Mouse (Mus musculus) layer of hippocampus, adult 11-12 months (tissue): ENCODE data around the gene Arsb.
A peak's percentile ranks its signal among the peaks of the same experiment; 100 is the strongest.

Source experiments
- DNase-seq: peaks from one replicate; pipeline ENCODE4 v3.0.0; 2022; ENCODE audit warnings: low spot score

The Arsb gene

GRCm38 (mm10) chr13:93840146-93840545 is 68.7 kb downstream of the Arsb start:
- DNase-seq: no peak

DNA sequence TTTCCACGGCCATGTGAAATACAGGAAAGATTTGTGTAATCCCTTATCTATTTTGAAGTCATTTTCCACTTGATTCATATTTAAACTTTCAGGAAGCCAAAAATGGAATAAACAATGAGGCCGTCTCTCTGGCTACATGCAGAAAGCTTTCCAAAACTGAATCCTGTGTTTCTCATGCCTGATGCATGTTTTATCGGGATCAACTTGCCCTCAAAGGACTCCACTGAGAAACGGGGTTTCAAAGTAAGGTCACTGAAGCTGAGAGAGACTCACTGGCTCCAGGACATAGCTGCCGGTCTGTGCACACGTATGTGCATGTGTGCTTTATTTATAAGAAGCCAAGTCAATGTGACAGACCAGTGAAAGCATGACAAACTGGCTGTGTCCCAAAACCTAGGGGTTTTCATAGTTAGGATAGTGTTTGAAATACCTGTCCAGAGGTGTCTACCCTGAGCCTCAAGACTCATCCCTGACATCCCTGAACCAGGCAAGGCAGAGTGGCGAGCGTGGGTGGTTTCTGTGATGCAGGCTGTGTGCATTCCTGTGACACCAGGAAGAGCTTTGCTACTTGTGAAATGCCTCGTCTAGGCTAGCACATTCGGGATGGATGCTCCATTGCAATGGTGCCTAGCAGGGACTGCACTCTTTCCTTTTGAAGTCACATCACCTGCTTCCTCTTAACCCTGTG is 75.5 kb downstream of the Arsb start:
- DNase-seq: no peak

GRCm38 (mm10) chr13:93847614-93848013 is 76.2 kb downstream of the Arsb start:
- no peak for DNase-seq

- no peak for DNase-seq
These were observed 77.2 kb downstream of the Arsb start for GRCm38 (mm10) chr13:93848615-93849014.

GRCm38 (mm10) chr13:93849751-93850355 is 78.4 kb downstream of the Arsb start:
- no peak for DNase-seq

GRCm38 (mm10) chr13:93850674-93851073 is 79.2 kb downstream of the Arsb start:
- DNase-seq: no peak

- no peak for DNase-seq
These were observed 81.1 kb downstream of the Arsb start for GRCm38 (mm10) chr13:93852419-93853138.

GRCm38 (mm10) chr13:93853767-93854166 is 82.3 kb downstream of the Arsb start:
- no peak for DNase-seq

DNA sequence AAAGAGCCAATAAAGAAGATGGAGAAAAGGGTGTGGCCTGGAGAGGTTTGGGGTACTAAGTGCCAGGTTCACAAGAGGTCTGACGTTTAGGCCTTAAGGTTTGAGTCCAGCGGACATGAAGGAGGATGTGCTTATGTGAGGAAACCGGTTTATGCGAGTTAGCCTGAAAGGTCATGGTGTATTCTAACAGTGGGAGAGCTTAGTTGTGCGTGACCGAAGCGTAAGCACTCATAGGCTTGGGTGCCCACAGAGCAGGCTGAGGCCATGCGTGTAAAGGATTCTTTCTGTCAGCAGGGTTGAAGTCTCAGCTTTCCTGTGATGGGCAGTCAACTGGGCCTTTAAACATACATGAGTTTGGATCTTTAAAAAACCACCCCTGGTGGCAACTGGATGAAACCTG is 82.9 kb downstream of the Arsb start:
- no peak for DNase-seq

GRCm38 (mm10) chr13:93854966-93855562 is 83.6 kb downstream of the Arsb start:
- no peak for DNase-seq

- DNase-seq: peak; percentile 37
These were observed 84.3 kb downstream of the Arsb start for GRCm38 (mm10) chr13:93855701-93856183.

DNA sequence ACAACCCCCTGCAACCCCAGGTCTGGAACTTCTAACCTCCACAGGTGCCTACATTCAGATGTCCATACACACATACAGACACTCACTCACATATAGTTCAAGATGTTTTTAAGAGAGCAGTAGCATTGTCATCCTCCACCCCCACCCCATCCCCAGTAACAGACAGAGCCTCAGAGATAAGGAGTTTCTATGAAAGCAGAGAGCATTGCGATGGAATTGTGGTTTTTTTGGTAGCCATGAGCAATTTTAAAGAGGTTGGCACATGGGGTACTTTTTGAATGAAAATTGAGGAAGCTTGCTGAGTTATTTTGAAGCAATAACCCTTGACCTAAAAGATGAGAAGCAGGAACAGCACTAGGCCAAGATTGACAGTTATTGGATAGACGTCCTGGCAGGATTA is 89.8 kb downstream of the Arsb start:
- no peak for DNase-seq

- DNase-seq: no peak
These were observed 92.8 kb downstream of the Arsb start for GRCm38 (mm10) chr13:93864066-93864740.

GRCm38 (mm10) chr13:93866638-93867037 is 95.2 kb downstream of the Arsb start:
- no peak for DNase-seq

- DNase-seq: no peak
These were observed 100.3 kb downstream of the Arsb start for GRCm38 (mm10) chr13:93871681-93872080.

DNA sequence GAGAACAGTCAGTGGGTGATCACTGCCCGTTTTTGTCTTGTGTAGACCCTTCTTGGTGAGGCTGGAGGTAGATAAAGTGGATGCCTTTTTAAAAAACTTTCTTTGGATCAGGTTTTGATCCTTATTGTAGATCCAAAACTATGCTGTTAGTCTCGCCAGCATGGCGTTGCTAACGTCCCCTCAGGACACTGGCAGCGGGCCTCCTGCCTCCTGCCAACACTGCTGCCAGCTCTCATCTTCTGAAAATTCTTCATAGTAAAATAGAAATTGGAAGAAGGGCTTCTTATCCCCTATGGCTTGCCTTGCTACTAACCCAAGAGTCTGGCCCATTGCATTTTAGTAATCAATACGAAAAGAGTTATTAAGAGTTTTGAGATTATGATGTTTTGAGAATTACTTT is 101.2 kb downstream of the Arsb start:
- no peak for DNase-seq

GRCm38 (mm10) chr13:93877924-93878323 is 106.5 kb downstream of the Arsb start:
- DNase-seq: no peak

- DNase-seq: no peak
These were observed 108.0 kb downstream of the Arsb start for GRCm38 (mm10) chr13:93879426-93879825.

- no peak for DNase-seq
These were observed 110.7 kb downstream of the Arsb start for GRCm38 (mm10) chr13:93882132-93882531.

DNA sequence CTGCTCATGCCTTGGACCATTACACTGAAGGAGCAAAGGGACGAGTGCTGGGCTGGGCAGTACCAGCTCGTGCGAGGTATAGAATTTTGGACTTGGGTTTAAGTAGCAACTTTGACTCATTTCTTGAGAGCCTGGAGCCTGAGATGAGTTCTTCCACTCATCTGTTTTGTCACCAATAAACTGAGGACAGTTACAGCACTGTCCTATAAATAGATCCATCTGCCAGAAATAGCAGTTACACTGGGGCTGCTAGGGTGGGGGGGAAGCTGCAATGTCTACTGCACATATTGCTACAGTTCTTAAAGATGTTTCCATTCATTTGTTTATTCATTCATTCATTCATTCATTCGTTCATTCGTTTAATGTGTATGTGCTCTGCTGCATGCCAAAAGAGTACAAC is 115.6 kb downstream of the Arsb start:
- no peak for DNase-seq

- DNase-seq: no peak
These were observed 116.8 kb downstream of the Arsb start for GRCm38 (mm10) chr13:93888196-93888595.

DNA sequence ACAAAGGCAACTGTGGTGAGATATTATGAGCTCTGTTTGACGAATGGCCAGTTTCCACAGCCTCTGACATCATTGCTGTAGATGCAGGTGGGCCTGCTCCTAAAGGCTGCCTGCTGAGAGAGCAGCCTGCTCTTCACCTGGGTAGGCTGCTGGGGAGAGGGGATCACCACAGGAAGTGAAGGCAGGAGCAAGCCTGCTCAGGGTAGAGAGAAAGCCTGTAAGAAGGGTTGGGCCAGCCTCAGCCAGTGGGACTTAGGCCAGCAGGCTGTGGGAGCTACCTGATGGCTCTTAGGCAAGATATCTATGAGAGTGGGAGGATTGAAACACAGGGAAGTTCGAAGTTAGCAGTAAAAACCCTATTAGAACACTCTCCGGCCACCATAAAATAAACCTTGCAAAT is 117.5 kb downstream of the Arsb start:
- DNase-seq: no peak
